Mouse (Mus musculus): ENCODE results near the gene Map3k5.

- TF ChIP-seq CTCF (IDR thresholded peaks at IDR 0.05; ENCODE audit: control insufficient read depth, insufficient read depth, insufficient replicate concordance, low read depth, low read length): no peak
- TF ChIP-seq POLR2A (IDR thresholded peaks at IDR 0.05; ENCODE audit: control insufficient read depth, low read depth, low read length): no peak
Observed at GRCm38 (mm10) chr10:19987736-19988135, 53.5 kb downstream of the Map3k5 start.

All from testis, adult 2 months (tissue).